ENCODE assay signal across 8 mouse cellular contexts in the genomic region with DNA sequence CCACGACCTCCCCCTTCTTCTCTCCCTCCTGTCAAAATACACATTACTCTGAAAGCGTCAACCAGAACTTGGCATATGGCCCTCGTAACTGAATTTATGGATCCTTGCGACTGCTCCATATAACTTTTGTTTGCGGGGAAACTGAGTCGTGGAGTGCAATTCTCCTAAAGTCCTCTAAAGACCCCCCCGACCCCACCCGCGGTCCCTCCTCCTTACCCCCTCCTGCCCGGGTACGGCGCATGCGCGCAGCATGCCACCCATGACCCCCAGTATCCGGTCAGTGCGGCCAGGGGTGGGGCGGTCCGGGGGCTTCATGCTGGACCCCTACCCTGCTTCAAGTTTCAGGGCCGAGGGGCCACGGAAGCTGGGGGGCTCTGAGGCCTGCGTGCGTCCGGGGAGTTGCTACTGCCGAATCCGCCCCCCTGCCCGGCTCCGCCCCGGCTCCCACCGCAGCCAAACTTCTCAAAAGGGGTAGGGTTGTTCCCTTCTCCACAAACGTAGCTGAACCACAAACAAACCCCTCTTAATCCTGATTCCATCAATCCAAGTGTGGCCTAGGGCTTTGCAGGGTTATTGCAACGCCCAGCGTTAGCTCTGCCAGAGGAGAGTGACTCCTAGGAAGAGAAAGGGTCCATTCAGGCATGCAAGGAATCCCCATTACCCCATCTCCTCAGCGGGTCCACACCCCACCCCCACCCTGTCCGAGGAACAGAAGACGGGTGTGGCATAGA. TPM values are rescaled to one million over a fixed set of nuclear protein-coding genes. Genes with fewer than 3 reads are reported as not detected.
DNase-seq lines count a peak whose midpoint lies in the region; ATAC-seq lines count a peak whose summit lies in the region.

A gene (minus strand): TSS at position 433 of the 731 bp plus-strand sequence.

- H3K4me1 ChIP-seq in brown adipose tissue, adult 24 weeks (ENCODE audit: control insufficient read depth, insufficient read depth, insufficient read length, low read length), result no peaks in the 10 kb centered on the region
- peaks cover 16% of the 10 kb centered on the region for H3K4me1 ChIP-seq in intestine, embryonic 14.5 days (replicated peaks; ENCODE audit: control insufficient read depth, insufficient read depth, low read length)
- H3K4me1 ChIP-seq in liver, embryonic 11.5 days (replicated peaks; ENCODE audit: control insufficient read depth, insufficient read depth, low read length), result peaks cover 58% of the 10 kb centered on the region
- peaks cover 58% of the 10 kb centered on the region for H3K4me1 ChIP-seq in neural tube, embryonic 12.5 days

- H3K4me3 ChIP-seq in brown adipose tissue, adult 24 weeks (ENCODE audit: insufficient read depth, low read depth, low read length), result peak within 1 kb of the TSS; percentile 56
- peak within 1 kb of the TSS; percentile 65 for H3K4me3 ChIP-seq in intestine, embryonic 14.5 days (ENCODE audit: low read depth, low read length)
- peak within 1 kb of the TSS; percentile 66 for H3K4me3 ChIP-seq in liver, embryonic 11.5 days (ENCODE audit: low read depth, low read length)
- H3K4me3 ChIP-seq in neural tube, embryonic 12.5 days, result peak within 1 kb of the TSS; percentile 76

- peak; percentile 35 for DNase-seq in kidney, adult 18-20 months
- DNase-seq in kidney, adult 11 months, result no peak
- peak; percentile 62 to 69 for DNase-seq in gastrocnemius, postnatal 4 days (ENCODE audit: low spot score in 2 of 2)
- peak; percentile 80 for DNase-seq in intestine, embryonic 14.5 days (ENCODE audit: low spot score)
- DNase-seq in liver, embryonic 11.5 days (ENCODE audit: low spot score), result peak; percentile 77

- peak within 1 kb of the TSS; percentile 53 for H3K27ac ChIP-seq in brown adipose tissue, adult 24 weeks (replicated peaks; ENCODE audit: low read depth, low read length)
- peak within 1 kb of the TSS; percentile 81 for H3K27ac ChIP-seq in intestine, embryonic 14.5 days (ENCODE audit: low read depth)
- peak within 1 kb of the TSS; percentile 86 for H3K27ac ChIP-seq in liver, embryonic 11.5 days (ENCODE audit: low read depth, low read length)
- H3K27ac ChIP-seq in neural tube, embryonic 12.5 days, result peak within 1 kb of the TSS; percentile 62

- peaks cover 31% of the 10 kb centered on the region for H3K36me3 ChIP-seq in intestine, embryonic 14.5 days (ENCODE audit: control insufficient read depth, insufficient read depth, low read length)
- H3K36me3 ChIP-seq in liver, embryonic 11.5 days (ENCODE audit: control insufficient read depth, insufficient read depth, low read length), result peaks cover 8% of the 10 kb centered on the region
- peaks cover 33% of the 10 kb centered on the region for H3K36me3 ChIP-seq in neural tube, embryonic 12.5 days

- H3K9me3 ChIP-seq in intestine, embryonic 14.5 days (ENCODE audit: control insufficient read depth, low read length), result no peaks in the 10 kb centered on the region
- no peaks in the 10 kb centered on the region for H3K9me3 ChIP-seq in liver, embryonic 11.5 days (ENCODE audit: control insufficient read depth, low read length)
- H3K9me3 ChIP-seq in neural tube, embryonic 12.5 days, result no peaks in the 10 kb centered on the region

- 2% methylated on average over 35 of the region's 35 CpGs for WGBS in intestine, embryonic 14.5 days
- WGBS in liver, embryonic 11.5 days, result 3% methylated on average over 35 of the region's 35 CpGs
- under 1% methylated on average over 35 of the region's 35 CpGs for WGBS in neural tube, embryonic 12.5 days

- H3K27me3 ChIP-seq in intestine, embryonic 14.5 days (replicated peaks; ENCODE audit: control insufficient read depth, insufficient read depth, low read length), result no peaks in the 10 kb centered on the region
- no peaks in the 10 kb centered on the region for H3K27me3 ChIP-seq in liver, embryonic 11.5 days (replicated peaks; ENCODE audit: control insufficient read depth, insufficient read depth, low read length)
- no peaks in the 10 kb centered on the region for H3K27me3 ChIP-seq in neural tube, embryonic 12.5 days (replicated peaks)

- peak within 1 kb of the TSS; percentile 94 for H3K4me2 ChIP-seq in intestine, embryonic 14.5 days (ENCODE audit: low read length)
- peak within 1 kb of the TSS; percentile 92 for H3K4me2 ChIP-seq in liver, embryonic 11.5 days
- H3K4me2 ChIP-seq in neural tube, embryonic 12.5 days (replicated peaks), result peak within 1 kb of the TSS; percentile 94

- no peak; the same call in 1 of the 2 replicates for ATAC-seq in intestine, embryonic 14.5 days (replicated peaks; ENCODE audit: low FRiP score, low TSS enrichment, low read depth)
- peak; percentile 5; the same call in 1 of the 2 replicates for ATAC-seq in liver, embryonic 11.5 days (replicated peaks; ENCODE audit: low FRiP score)
- peak; percentile 13; the same call in 1 of the 2 replicates for ATAC-seq in neural tube, embryonic 12.5 days (ENCODE audit: low FRiP score, low read depth)
- no peak for ATAC-seq in frontal cortex, adult (ENCODE audit: low TSS enrichment)

- H3K9ac ChIP-seq in intestine, embryonic 14.5 days (ENCODE audit: low read length), result peak within 1 kb of the TSS; percentile 74
- peak within 1 kb of the TSS; percentile 67 for H3K9ac ChIP-seq in liver, embryonic 11.5 days (ENCODE audit: low read depth, low read length)
- peak within 1 kb of the TSS; percentile 89 for H3K9ac ChIP-seq in neural tube, embryonic 12.5 days

RNA-seq across cellular contexts. Expression of the gene that starts here (rescaled TPM):
- 2.0 and 4.0 TPM in 2 replicates for polyA plus RNA-seq in brown adipose tissue, adult 24 weeks (2012; ENCODE audit: insufficient read depth, insufficient read length, missing spikeins)
- total RNA-seq in gastrocnemius, postnatal 4 days (2021), result 10 to 100 TPM; 40.4 to 43.0 TPM
- 49.0 and 57.7 TPM in 2 replicates for polyA plus RNA-seq in intestine, embryonic 14.5 days (2014; fragmentation: Nextera tagmentation; extraction: Ambion mirVana)
- 28.3 and 30.2 TPM in 2 replicates for polyA plus RNA-seq in liver, embryonic 11.5 days (2014; fragmentation: Nextera tagmentation; extraction: Ambion mirVana)
- 43.3 and 43.6 TPM in 2 replicates for polyA plus RNA-seq in neural tube, embryonic 12.5 days (2016; fragmentation: Nextera tagmentation; extraction: Ambion mirVana)

Comparison
In these comparisons a context has a peak if more than half of its experiments do, and no peak if none do; other contexts are left out.
1. ATAC-seq: peak in liver, embryonic 11.5 days (single experiment) and neural tube, embryonic 12.5 days (single experiment); none in intestine, embryonic 14.5 days (single experiment) and frontal cortex, adult (single experiment).
2. Peak in every context shown above with its lines, with median percentiles within 50 percentile points of each other: H3K27ac ChIP-seq, H3K4me3 ChIP-seq, H3K4me2 ChIP-seq and H3K9ac ChIP-seq.